Mouse (Mus musculus): ENCODE data around the gene Duox2. TPM values are rescaled to one million over a fixed set of nuclear protein-coding genes. Genes with fewer than 3 reads are reported as not detected.

Gene Duox2
- polyA plus RNA-seq, 1 experiment from 2014 or later = 0.07 TPM

Other genes with a start within 250 kb of the Duox2 start
- gene Spg11, start 180.1 kb downstream of the Duox2 start, polyA plus RNA-seq (2014; fragmentation: Nextera tagmentation; extraction: Ambion mirVana) = 6.1 TPM in 2 replicates
- gene B2m, start 150.8 kb downstream of the Duox2 start, polyA plus RNA-seq (2014; fragmentation: Nextera tagmentation; extraction: Ambion mirVana) = 299 and 301 TPM in 2 replicates
- gene Trim69, start 137.7 kb downstream of the Duox2 start, polyA plus RNA-seq (2014; fragmentation: Nextera tagmentation; extraction: Ambion mirVana) = 0.11 and 0.15 TPM in 2 replicates
- gene Patl2, start 112.3 kb downstream of the Duox2 start, polyA plus RNA-seq (2014; fragmentation: Nextera tagmentation; extraction: Ambion mirVana) = not detected in 2 replicates
- gene Terb2, start 112.2 kb downstream of the Duox2 start, polyA plus RNA-seq (2014; fragmentation: Nextera tagmentation; extraction: Ambion mirVana) = not detected in 2 replicates
- 63.6 and 63.7 TPM in 2 replicates for gene Sord, start 63.7 kb downstream of the Duox2 start, polyA plus RNA-seq (2014; fragmentation: Nextera tagmentation; extraction: Ambion mirVana)
- not detected in 2 replicates for gene Duoxa2, start 451 bp upstream of the Duox2 start, polyA plus RNA-seq (2014; fragmentation: Nextera tagmentation; extraction: Ambion mirVana)
- gene Duoxa1, start 15.3 kb upstream of the Duox2 start, polyA plus RNA-seq (2014; fragmentation: Nextera tagmentation; extraction: Ambion mirVana) = not detected in 2 replicates
- gene Duox1, start 17.2 kb upstream of the Duox2 start, polyA plus RNA-seq (2014; fragmentation: Nextera tagmentation; extraction: Ambion mirVana) = 0.04 and 0.05 TPM in 2 replicates
- gene Shf, start 70.7 kb upstream of the Duox2 start, polyA plus RNA-seq (2014; fragmentation: Nextera tagmentation; extraction: Ambion mirVana) = 3.6 TPM in 2 replicates
- gene Slc28a2, start 128.0 kb upstream of the Duox2 start, polyA plus RNA-seq (2014; fragmentation: Nextera tagmentation; extraction: Ambion mirVana) = 0.47 and 0.58 TPM in 2 replicates
- gene Gm14085, start 186.5 kb upstream of the Duox2 start, polyA plus RNA-seq (2014; fragmentation: Nextera tagmentation; extraction: Ambion mirVana) = not detected in 2 replicates

Data from heart, embryonic 14.5 days (tissue).